Comparison of ENCODE assay signal across 11 mouse cellular contexts in the genomic region with DNA sequence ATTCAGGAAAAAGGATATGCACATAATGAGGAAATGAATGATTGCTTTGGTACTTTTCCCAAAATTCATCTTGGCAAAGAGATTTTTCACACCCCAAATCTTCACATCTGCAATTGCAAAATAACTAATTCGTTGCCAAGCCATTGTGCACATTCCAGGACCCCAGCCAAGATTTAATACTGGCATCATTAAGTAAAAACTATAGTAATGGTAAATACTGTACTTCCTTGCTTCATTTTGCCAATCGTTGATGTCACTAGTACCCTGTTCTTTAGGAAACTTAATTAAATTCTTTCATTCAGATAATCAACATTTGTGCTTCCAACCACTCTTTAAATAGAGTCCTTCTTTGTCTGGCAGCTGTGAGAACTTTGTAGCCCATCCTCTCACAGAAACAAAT.
"Had no signal": no experiment of that assay in that cellular context is flagged by ENCODE, and none has a peak within 500 bp of the region (broad histone marks: within the 10 kb centered on the region; RNA-seq: fewer than 3 reads in every experiment).

No protein-coding gene starts in this region.

- H3K27me3 ChIP-seq: kidney, embryonic 15.5 days; liver, embryonic 13.5 days; midbrain, embryonic 15.5 days; neural tube, embryonic 12.5 days had no signal

- H3K4me2 ChIP-seq: kidney, embryonic 15.5 days; liver, embryonic 13.5 days; midbrain, embryonic 15.5 days; neural tube, embryonic 12.5 days had no signal

- H3K36me3 ChIP-seq: kidney, embryonic 15.5 days; liver, embryonic 13.5 days; midbrain, embryonic 15.5 days; neural tube, embryonic 12.5 days had no signal

- H3K27ac ChIP-seq: kidney, embryonic 15.5 days; liver, embryonic 13.5 days; midbrain, embryonic 15.5 days; neural tube, embryonic 12.5 days had no signal

- DNase-seq: kidney, adult 2 months; kidney, postnatal 14 days; liver; liver, embryonic 13.5 days; liver, postnatal 0 days; lung, postnatal 10 days; thymus, adult 18-20 months; thymus, postnatal 14 days had no signal

- H3K4me3 ChIP-seq: kidney, embryonic 15.5 days; liver, embryonic 13.5 days; midbrain, embryonic 15.5 days; neural tube, embryonic 12.5 days had no signal

- H3K4me1 ChIP-seq: kidney, embryonic 15.5 days; liver, embryonic 13.5 days had no signal

- ATAC-seq: liver, postnatal 0 days; midbrain, embryonic 15.5 days had no signal

- H3K9ac ChIP-seq: kidney, embryonic 15.5 days; liver, embryonic 13.5 days; liver, postnatal 0 days; midbrain, embryonic 15.5 days; neural tube, embryonic 12.5 days had no signal

- H3K9me3 ChIP-seq: kidney, embryonic 15.5 days; liver, embryonic 13.5 days; midbrain, embryonic 15.5 days; neural tube, embryonic 12.5 days had no signal
